Mouse (Mus musculus): Measurements from ENCODE around the gene Cep112. TPM values are rescaled to one million over a fixed set of nuclear protein-coding genes. Genes with fewer than 3 reads are reported as not detected.
A peak's percentile ranks its signal among the peaks of the same experiment; 100 is the strongest.

Gene Cep112
- polyA plus RNA-seq, 1 experiment from 2014 or later = 12.2 TPM

DNA sequence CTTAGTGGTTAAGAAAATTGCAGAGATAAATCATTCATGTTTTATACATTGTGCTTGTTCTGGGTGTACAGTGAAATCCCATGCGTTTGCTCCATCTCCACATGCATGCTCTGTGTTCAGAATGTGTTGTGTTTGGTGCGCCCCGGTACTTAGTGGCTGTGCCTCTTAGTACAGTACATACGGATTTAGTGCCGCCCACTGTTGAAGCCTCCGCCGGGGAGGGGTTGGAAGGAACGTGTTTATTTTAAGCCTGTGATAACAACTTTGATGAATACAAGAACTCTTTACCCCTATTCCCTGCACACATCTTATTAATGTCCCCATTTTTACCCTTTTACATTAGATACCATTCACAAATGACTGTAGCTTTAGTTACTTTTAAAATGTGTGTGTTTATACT lies 39.1 kb downstream of the Cep112 start:
- Histone ChIP-seq H3K4me3 (ENCODE audit: low read depth, low read length) (no peak overlapping the region), H3K4me1 (ENCODE audit: control insufficient read depth, insufficient read depth, low read length) (no peaks in the 10 kb centered on the region), H3K9ac (replicated peaks; ENCODE audit: low read length) (no peak overlapping the region), H3K4me2 (ENCODE audit: low read depth, low read length) (no peak overlapping the region), H3K27ac (replicated peaks; ENCODE audit: low read depth, low read length) (no peak overlapping the region), H3K36me3 (replicated peaks; ENCODE audit: control insufficient read depth, insufficient read depth, low read depth, low read length) (peaks cover 3% of the 10 kb centered on the region; the same call in 1 of the 2 replicates), H3K27me3 (ENCODE audit: control insufficient read depth, insufficient read depth, low read length) (no peaks in the 10 kb centered on the region), H3K9me3 (replicated peaks; ENCODE audit: control insufficient read depth, low read length) (no peaks in the 10 kb centered on the region)
- WGBS = 84% methylated on average over 8 of the region's 8 CpGs
- DNase-seq (ENCODE audit: low spot score) (no peak), ATAC-seq (replicated peaks; ENCODE audit: insufficient number of reproducible peaks, low FRiP score, low TSS enrichment, low read depth) (no peak)

DNA sequence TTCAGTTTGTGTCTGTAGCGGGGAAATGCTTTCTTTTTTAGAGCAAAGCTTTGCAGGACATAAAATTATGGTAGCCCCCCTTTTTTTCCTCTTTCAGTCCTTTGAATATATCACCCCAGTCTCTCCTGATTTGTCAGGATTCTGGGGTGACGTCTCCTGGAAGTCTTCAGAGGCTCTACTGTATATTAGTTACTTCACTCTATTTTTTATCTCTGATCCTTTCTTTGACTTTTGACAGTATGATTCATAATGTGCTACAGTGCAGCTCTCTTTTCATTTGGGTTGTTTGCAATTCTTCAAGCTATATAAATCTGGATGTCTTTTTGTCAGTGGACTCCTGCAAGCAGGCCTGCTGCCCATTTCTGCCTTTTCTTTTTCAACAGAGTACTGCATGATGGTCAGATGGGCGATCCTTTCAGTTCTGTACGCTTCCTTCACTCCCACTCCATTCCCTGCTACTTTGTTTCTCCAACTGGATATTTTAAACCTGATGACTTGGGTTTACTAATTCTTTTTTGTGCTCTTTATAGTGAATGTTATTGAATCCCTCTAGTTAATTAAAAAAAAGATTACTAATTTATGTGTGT lies 39.8 kb downstream of the Cep112 start:
- DNase-seq (ENCODE audit: low spot score) (no peak), ATAC-seq (replicated peaks; ENCODE audit: insufficient number of reproducible peaks, low FRiP score, low TSS enrichment, low read depth) (no peak)
- H3K27me3 ChIP-seq (ENCODE audit: control insufficient read depth, insufficient read depth, low read length) = no peaks in the 10 kb centered on the region
- WGBS = 91% methylated on average over 4 of the region's 4 CpGs
- no peak overlapping the region for H3K9ac ChIP-seq (replicated peaks; ENCODE audit: low read length)
- H3K9me3 ChIP-seq (replicated peaks; ENCODE audit: control insufficient read depth, low read length) = no peaks in the 10 kb centered on the region
- no peak overlapping the region for H3K4me3 ChIP-seq (ENCODE audit: low read depth, low read length)
- H3K27ac ChIP-seq (replicated peaks; ENCODE audit: low read depth, low read length) = no peak overlapping the region
- H3K4me1 ChIP-seq (ENCODE audit: control insufficient read depth, insufficient read depth, low read length) = no peaks in the 10 kb centered on the region
- peaks cover 3% of the 10 kb centered on the region; the same call in 1 of the 2 replicates for H3K36me3 ChIP-seq (replicated peaks; ENCODE audit: control insufficient read depth, insufficient read depth, low read depth, low read length)
- no peak overlapping the region for H3K4me2 ChIP-seq (ENCODE audit: low read depth, low read length)

GRCm38 (mm10) chr11:108475738-108476137 lies 50.7 kb downstream of the Cep112 start:
- H3K9ac ChIP-seq (replicated peaks; ENCODE audit: low read length) = no peak overlapping the region
- H3K27me3 ChIP-seq (ENCODE audit: control insufficient read depth, insufficient read depth, low read length) = no peaks in the 10 kb centered on the region
- DNase-seq (ENCODE audit: low spot score) (no peak), ATAC-seq (replicated peaks; ENCODE audit: insufficient number of reproducible peaks, low FRiP score, low TSS enrichment, low read depth) (no peak)
- H3K9me3 ChIP-seq (replicated peaks; ENCODE audit: control insufficient read depth, low read length) = no peaks in the 10 kb centered on the region
- H3K4me3 ChIP-seq (ENCODE audit: low read depth, low read length) = no peak overlapping the region
- 61% methylated on average over 7 of the region's 7 CpGs for WGBS
- H3K4me2 ChIP-seq (ENCODE audit: low read depth, low read length) = no peak overlapping the region
- H3K27ac ChIP-seq (replicated peaks; ENCODE audit: low read depth, low read length) = no peak overlapping the region
- H3K36me3 ChIP-seq (replicated peaks; ENCODE audit: control insufficient read depth, insufficient read depth, low read depth, low read length) = no peaks in the 10 kb centered on the region
- H3K4me1 ChIP-seq (ENCODE audit: control insufficient read depth, insufficient read depth, low read length) = no peaks in the 10 kb centered on the region

GRCm38 (mm10) chr11:108476226-108476625 lies 51.2 kb downstream of the Cep112 start:
- no peaks in the 10 kb centered on the region for H3K9me3 ChIP-seq (replicated peaks; ENCODE audit: control insufficient read depth, low read length)
- ATAC-seq (replicated peaks; ENCODE audit: insufficient number of reproducible peaks, low FRiP score, low TSS enrichment, low read depth) (no peak), DNase-seq (ENCODE audit: low spot score) (no peak)
- H3K4me3 ChIP-seq (ENCODE audit: low read depth, low read length) = no peak overlapping the region
- no peak overlapping the region for H3K27ac ChIP-seq (replicated peaks; ENCODE audit: low read depth, low read length)
- H3K27me3 ChIP-seq (ENCODE audit: control insufficient read depth, insufficient read depth, low read length) = no peaks in the 10 kb centered on the region
- no peaks in the 10 kb centered on the region for H3K4me1 ChIP-seq (ENCODE audit: control insufficient read depth, insufficient read depth, low read length)
- H3K9ac ChIP-seq (replicated peaks; ENCODE audit: low read length) = no peak overlapping the region
- 85% methylated on average over 1 of the region's 1 CpGs for WGBS
- H3K36me3 ChIP-seq (replicated peaks; ENCODE audit: control insufficient read depth, insufficient read depth, low read depth, low read length) = no peaks in the 10 kb centered on the region
- H3K4me2 ChIP-seq (ENCODE audit: low read depth, low read length) = no peak overlapping the region

DNA sequence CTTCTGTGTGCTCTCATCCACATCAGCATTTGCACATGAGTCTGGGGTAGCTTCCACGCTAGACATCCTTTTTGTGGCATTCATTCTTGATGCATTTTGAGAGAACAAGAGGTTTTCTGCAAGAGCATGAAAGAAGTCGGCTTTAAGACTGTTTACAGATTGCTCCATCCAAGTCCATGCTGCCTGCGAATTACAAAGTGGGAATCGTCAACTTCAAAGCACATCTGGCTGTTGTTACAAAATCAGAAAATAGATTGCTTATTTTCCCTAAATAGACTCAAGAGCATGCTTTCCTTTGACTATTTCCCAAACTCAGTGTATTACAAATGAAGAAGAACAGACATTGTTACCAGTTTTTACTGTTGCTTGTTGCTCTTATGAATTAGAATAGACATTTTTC lies 59.0 kb downstream of the Cep112 start:
- ATAC-seq (replicated peaks; ENCODE audit: insufficient number of reproducible peaks, low FRiP score, low TSS enrichment, low read depth) (no peak), DNase-seq (ENCODE audit: low spot score) (peak; percentile 15)
- Histone ChIP-seq H3K4me2 (ENCODE audit: low read depth, low read length) (no peak overlapping the region), H3K9me3 (replicated peaks; ENCODE audit: control insufficient read depth, low read length) (no peaks in the 10 kb centered on the region), H3K27me3 (ENCODE audit: control insufficient read depth, insufficient read depth, low read length) (no peaks in the 10 kb centered on the region), H3K27ac (replicated peaks; ENCODE audit: low read depth, low read length) (no peak overlapping the region), H3K36me3 (replicated peaks; ENCODE audit: control insufficient read depth, insufficient read depth, low read depth, low read length) (no peaks in the 10 kb centered on the region), H3K4me1 (ENCODE audit: control insufficient read depth, insufficient read depth, low read length) (no peaks in the 10 kb centered on the region), H3K9ac (replicated peaks; ENCODE audit: low read length) (no peak overlapping the region), H3K4me3 (ENCODE audit: low read depth, low read length) (no peak overlapping the region)
- WGBS = 62% methylated on average over 4 of the region's 4 CpGs

DNA sequence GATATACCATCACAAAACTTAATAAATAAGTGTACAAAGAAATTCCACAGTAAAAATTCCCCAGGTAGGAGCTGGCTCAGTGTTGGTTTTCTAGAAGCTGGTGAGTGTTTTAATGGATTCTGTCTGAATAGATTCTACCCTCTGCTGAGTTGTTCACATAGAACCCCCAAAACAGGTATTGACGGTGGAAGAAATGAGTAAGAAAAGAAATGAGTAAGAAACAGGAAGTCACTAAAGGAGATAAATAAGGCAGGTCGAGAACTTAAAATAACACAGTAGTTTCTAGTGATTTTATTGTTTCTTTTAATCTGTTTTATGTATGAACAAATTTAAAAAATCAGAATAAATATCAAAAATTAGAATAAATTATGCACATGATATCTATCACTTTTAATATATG lies 63.3 kb downstream of the Cep112 start:
- 83% methylated on average over 2 of the region's 2 CpGs for WGBS
- H3K4me3 ChIP-seq (ENCODE audit: low read depth, low read length) = no peak overlapping the region
- H3K4me1 ChIP-seq (ENCODE audit: control insufficient read depth, insufficient read depth, low read length) = no peaks in the 10 kb centered on the region
- H3K4me2 ChIP-seq (ENCODE audit: low read depth, low read length) = no peak overlapping the region
- no peaks in the 10 kb centered on the region for H3K27me3 ChIP-seq (ENCODE audit: control insufficient read depth, insufficient read depth, low read length)
- no peak for DNase-seq (ENCODE audit: low spot score)
- no peak overlapping the region for H3K27ac ChIP-seq (replicated peaks; ENCODE audit: low read depth, low read length)
- no peaks in the 10 kb centered on the region for H3K36me3 ChIP-seq (replicated peaks; ENCODE audit: control insufficient read depth, insufficient read depth, low read depth, low read length)
- no peak for ATAC-seq (replicated peaks; ENCODE audit: insufficient number of reproducible peaks, low FRiP score, low TSS enrichment, low read depth)
- H3K9me3 ChIP-seq (replicated peaks; ENCODE audit: control insufficient read depth, low read length) = no peaks in the 10 kb centered on the region
- H3K9ac ChIP-seq (replicated peaks; ENCODE audit: low read length) = no peak overlapping the region

- no peak for DNase-seq (ENCODE audit: low spot score)
- no peaks in the 10 kb centered on the region for H3K36me3 ChIP-seq (replicated peaks; ENCODE audit: control insufficient read depth, insufficient read depth, low read depth, low read length)
- ATAC-seq (replicated peaks; ENCODE audit: insufficient number of reproducible peaks, low FRiP score, low TSS enrichment, low read depth) = no peak
Observed at GRCm38 (mm10) chr11:108489863-108490262, 64.9 kb downstream of the Cep112 start.

GRCm38 (mm10) chr11:108508190-108508589 lies 83.2 kb downstream of the Cep112 start:
- 88% methylated on average over 5 of the region's 5 CpGs for WGBS
- Histone ChIP-seq H3K36me3 (replicated peaks; ENCODE audit: control insufficient read depth, insufficient read depth, low read depth, low read length) (no peaks in the 10 kb centered on the region), H3K9me3 (replicated peaks; ENCODE audit: control insufficient read depth, low read length) (no peaks in the 10 kb centered on the region), H3K27me3 (ENCODE audit: control insufficient read depth, insufficient read depth, low read length) (no peaks in the 10 kb centered on the region), H3K4me3 (ENCODE audit: low read depth, low read length) (no peak overlapping the region), H3K27ac (replicated peaks; ENCODE audit: low read depth, low read length) (no peak overlapping the region), H3K4me2 (ENCODE audit: low read depth, low read length) (no peak overlapping the region), H3K4me1 (ENCODE audit: control insufficient read depth, insufficient read depth, low read length) (no peaks in the 10 kb centered on the region), H3K9ac (replicated peaks; ENCODE audit: low read length) (no peak overlapping the region)
- ATAC-seq (replicated peaks; ENCODE audit: insufficient number of reproducible peaks, low FRiP score, low TSS enrichment, low read depth) = no peak
- DNase-seq (ENCODE audit: low spot score) = no peak

More at GRCm38 (mm10) chr11:108489863-108490262, 64.9 kb downstream of the Cep112 start:
- no peak overlapping the region for H3K9ac ChIP-seq (replicated peaks; ENCODE audit: low read length)
- no peak overlapping the region for H3K4me3 ChIP-seq (ENCODE audit: low read depth, low read length)
- no peak overlapping the region for H3K4me2 ChIP-seq (ENCODE audit: low read depth, low read length)
- 87% methylated on average over 4 of the region's 4 CpGs for WGBS
- no peaks in the 10 kb centered on the region for H3K9me3 ChIP-seq (replicated peaks; ENCODE audit: control insufficient read depth, low read length)
- H3K27me3 ChIP-seq (ENCODE audit: control insufficient read depth, insufficient read depth, low read length) = no peaks in the 10 kb centered on the region
- H3K4me1 ChIP-seq (ENCODE audit: control insufficient read depth, insufficient read depth, low read length) = no peaks in the 10 kb centered on the region
- no peak overlapping the region for H3K27ac ChIP-seq (replicated peaks; ENCODE audit: low read depth, low read length)
